Mouse (Mus musculus) embryonic fibroblast, embryonic 13.5 days (primary cell): Measurements from ENCODE around the gene Synj2.

Experiments used
- CTCF ChIP-seq: IDR thresholded peaks from 2 replicates; pipeline ENCODE4 v1.5.1; 2011; ENCODE audit warnings: mild to moderate bottlenecking, control low read depth, low read length, moderate library complexity, borderline replicate concordance; ENCODE audit not compliant: insufficient read depth
- POLR2A ChIP-seq: IDR thresholded peaks from 2 replicates; pipeline ENCODE4 v1.6.1; 2011; ENCODE audit warnings: low read depth, mild to moderate bottlenecking, control low read depth, low read length, moderate library complexity

- TF ChIP-seq POLR2A = no peak
- TF ChIP-seq CTCF = no peak
Measured at GRCm38 (mm10) chr17:5911591-5911990, 29.5 kb upstream of the Synj2 start.
